Mouse (Mus musculus) lung, adult 2 months (tissue): ENCODE data around the gene Psmb9.

Source experiments
- CTCF ChIP-seq: fragments of 200-500 bp; IDR thresholded peaks from 2 replicates; pipeline ENCODE4 v1.5.1; 2011; ENCODE audit warnings: mild to moderate bottlenecking, low read length, control low read depth; ENCODE audit not compliant: insufficient read depth
- POLR2A ChIP-seq: fragments of 200-500 bp; IDR thresholded peaks from 2 replicates; pipeline ENCODE4 v1.6.1; 2011; ENCODE audit warnings: low read depth, mild to moderate bottlenecking, control low read depth, low read length, borderline replicate concordance; ENCODE audit errors: extremely low read depth

DNA sequence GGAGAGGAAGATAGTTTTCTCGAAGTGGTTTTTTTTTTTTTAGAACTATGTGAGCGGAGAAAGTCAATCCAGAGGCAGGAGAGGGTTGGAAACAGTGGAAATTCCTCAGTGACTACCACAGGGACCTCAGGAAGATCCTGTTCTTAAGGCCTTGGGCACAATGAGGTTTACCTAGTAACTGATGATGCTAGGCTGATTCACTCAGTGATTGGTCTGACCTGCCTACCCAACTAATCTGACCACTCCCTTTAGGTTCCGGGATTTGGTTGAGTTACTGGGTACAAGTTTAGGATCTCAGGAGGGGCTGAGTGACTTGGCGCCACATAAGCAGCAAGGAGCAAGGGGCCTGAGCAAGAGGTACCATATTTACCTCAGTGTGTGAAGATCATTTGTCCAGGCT is 34.6 kb downstream of the Psmb9 start, which contains the start of gene H2-DMb1:
- TF ChIP-seq CTCF (no peak), POLR2A (peak; percentile 42; the same call in 1 of the 2 replicates)
